Mouse (Mus musculus) heart, postnatal 0 days (tissue): ENCODE results near the gene Nup88. TPM values are rescaled to one million over a fixed set of nuclear protein-coding genes. Genes with fewer than 3 reads are reported as not detected.

Experiments
- ATAC-seq: fragments of 200-750 bp; cut with Nextera tagmentation; 2 replicates; pipeline ENCODE4 v1.8.0; 2017; ENCODE audit warnings: low read depth, moderate number of reproducible peaks, moderate library complexity; ENCODE audit not compliant: insufficient read depth
- DNase-seq: peaks from one replicate; pipeline ENCODE4 v3.0.0-alpha.2; 2016; ENCODE audit warnings: low spot score
- H3K27ac ChIP-seq: fragments of 300-500 bp; sonication (generic); 2 replicates; pipeline ENCODE4 v1.5.1; 2014; ENCODE audit warnings: low read depth, mild to moderate bottlenecking
- H3K27me3 ChIP-seq: fragments of 300-500 bp; sonication (generic); 2 replicates; pipeline ENCODE4 v1.6.1; 2014; ENCODE audit warnings: low read length, mixed read lengths; ENCODE audit not compliant: control insufficient read depth, insufficient read depth
- H3K36me3 ChIP-seq: fragments of 300-500 bp; sonication (generic); replicated peaks from 2 replicates; pipeline ENCODE4 v1.6.1; 2014; ENCODE audit warnings: low read length, mixed read lengths; ENCODE audit not compliant: control insufficient read depth, insufficient read depth
- H3K4me1 ChIP-seq: fragments of 300-500 bp; sonication (generic); 2 replicates; pipeline ENCODE4 v1.6.1; 2014; ENCODE audit warnings: antibody characterized with exemption; ENCODE audit not compliant: control insufficient read depth, insufficient read depth
- H3K4me2 ChIP-seq: fragments of 300-500 bp; sonication (generic); 2 replicates; pipeline ENCODE4 v1.6.1; 2014; ENCODE audit warnings: low read depth, mild to moderate bottlenecking, low read length, moderate library complexity
- H3K4me3 ChIP-seq: fragments of 300-500 bp; sonication (generic); 2 replicates; pipeline ENCODE4 v1.5.1; 2014; ENCODE audit warnings: low read depth, low read length
- H3K9ac ChIP-seq: fragments of 300-500 bp; sonication (generic); replicated peaks from 2 replicates; pipeline ENCODE4 v1.6.1; 2014; ENCODE audit warnings: low read depth, low read length, mixed read lengths
- H3K9me3 ChIP-seq: fragments of 300-500 bp; sonication (generic); replicated peaks from 2 replicates; pipeline ENCODE4 v1.6.1; 2016; ENCODE audit warnings: low read length; ENCODE audit not compliant: control insufficient read depth
- CTCF ChIP-seq: IDR thresholded peaks from 2 replicates; pipeline ENCODE4 v1.5.1; 2016; ENCODE audit warnings: antibody characterized with exemption, control low read depth, low read depth
- EP300 ChIP-seq: IDR thresholded peaks from 2 replicates; pipeline ENCODE4 v1.6.1; 2016; ENCODE audit warnings: antibody characterized with exemption, low read depth
- WGBS: fragments of 180-500 bp; shearing (Covaris S2); extraction: QIAGEN DNeasy Blood & Tissue Kit; methylation state at CpG from one replicate; pipeline ENCODE4 v1.1.7; 2014; 5-methylcytosine and 5-hydroxymethylcytosine counted together
- polyA plus RNA-seq: library from polyadenylated mRNA; unstranded; fragments of >200 nt; fragmentation: Nextera tagmentation; extraction: Ambion mirVana; gene quantifications from 2 replicates; pipeline ENCODE4 v1.2.1, GENCODE M21; 2015
- total RNA-seq: library from RNA; depleted of rRNA; stranded (reverse); fragments of >200 nt; gene quantifications from 2 replicates; pipeline ENCODE4 v1.2.3, GENCODE M21; 2014; ENCODE audit warnings: low replicate concordance

Gene Nup88
- total and polyA plus RNA-seq, 2 experiments from 2014 or later, result 66.8 to 88.4 TPM

DNA sequence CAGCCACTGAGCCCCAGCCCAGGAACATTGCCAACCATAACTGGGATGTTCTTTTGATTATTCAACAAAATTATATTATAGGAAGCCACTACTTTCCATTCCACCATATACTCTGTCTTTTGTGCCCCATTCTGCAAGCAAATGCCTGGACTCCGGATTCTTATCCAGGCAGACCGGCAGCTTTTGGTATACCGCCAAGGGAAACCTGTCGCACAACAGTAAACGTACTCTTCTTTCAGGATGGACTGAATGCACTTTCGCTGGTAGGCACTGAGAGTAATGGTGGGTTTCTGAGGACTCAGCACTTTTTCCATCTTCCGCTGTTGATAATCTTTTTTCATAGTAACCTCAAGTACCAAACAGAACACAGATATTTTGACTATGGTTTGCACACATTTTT lies 26.1 kb downstream of the Nup88 start:
- no peak overlapping the region for H3K9ac ChIP-seq
- no peaks in the 10 kb centered on the region for H3K27me3 ChIP-seq
- H3K4me1 ChIP-seq, result no peaks in the 10 kb centered on the region
- H3K4me3 ChIP-seq, result no peak overlapping the region
- DNase-seq, result no peak
- H3K9me3 ChIP-seq, result no peaks in the 10 kb centered on the region
- WGBS, result 88% methylated on average over 7 of the region's 7 CpGs
- H3K4me2 ChIP-seq, result no peak overlapping the region
- no peak overlapping the region for H3K27ac ChIP-seq
- no peak for TF ChIP-seq CTCF
- no peak for TF ChIP-seq EP300
- no peak for ATAC-seq
- peaks cover 92% of the 10 kb centered on the region for H3K36me3 ChIP-seq

DNA sequence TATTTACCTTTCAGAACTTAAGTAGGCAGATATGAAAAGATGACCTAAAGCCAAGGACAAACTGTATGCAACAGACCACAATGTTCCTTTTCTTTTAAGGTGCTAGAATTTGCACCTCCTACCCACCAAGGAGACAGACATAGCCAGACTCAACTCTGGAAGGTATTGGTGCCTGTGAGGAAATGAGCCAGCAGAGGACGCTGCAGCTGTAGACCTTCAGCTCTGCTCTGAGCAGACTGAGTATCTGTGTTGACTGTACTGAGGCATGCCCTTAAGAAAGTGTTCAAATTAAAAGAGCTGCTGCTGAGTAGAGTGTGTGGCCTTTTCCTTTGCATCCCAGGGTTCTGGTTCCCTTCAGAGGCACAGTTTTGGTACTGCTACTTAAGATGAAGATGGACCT lies 27.2 kb downstream of the Nup88 start:
- no peak overlapping the region for H3K4me2 ChIP-seq
- WGBS, result 88% methylated on average over 1 of the region's 1 CpGs
- no peak overlapping the region for H3K4me3 ChIP-seq

DNA sequence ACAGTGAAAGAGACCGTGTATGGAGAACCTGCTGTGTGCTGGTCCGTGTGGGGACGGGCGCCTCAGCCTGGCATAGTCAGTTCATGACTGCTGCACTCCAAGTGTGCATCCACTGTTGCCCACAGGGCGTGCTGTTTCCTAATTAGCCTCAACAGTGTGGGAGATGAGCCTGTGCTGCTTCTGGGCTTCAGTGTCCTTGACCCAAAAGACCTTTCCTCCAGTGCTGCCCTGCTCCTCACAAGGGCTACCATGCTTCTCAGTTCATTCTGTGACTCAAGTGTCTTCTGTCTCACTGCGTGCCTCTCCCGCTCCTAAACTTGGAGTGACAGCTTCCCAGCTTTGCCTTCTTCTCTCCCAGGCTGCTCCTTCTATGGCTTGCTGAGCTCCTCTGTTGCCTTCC lies 34.5 kb downstream of the Nup88 start:
- Histone ChIP-seq H3K9ac (no peak overlapping the region), H3K27ac (no peak overlapping the region), H3K4me3 (no peak overlapping the region), H3K36me3 (peaks cover 66% of the 10 kb centered on the region), H3K4me2 (no peak overlapping the region), H3K9me3 (no peaks in the 10 kb centered on the region), H3K4me1 (no peaks in the 10 kb centered on the region), H3K27me3 (no peaks in the 10 kb centered on the region)
- DNase-seq (no peak), ATAC-seq (no peak)
- no peak for TF ChIP-seq EP300
- 90% methylated on average over 7 of the region's 7 CpGs for WGBS

More for the DNA sequence above, 27.2 kb downstream of the Nup88 start:
- TF ChIP-seq EP300 (no peak), CTCF (no peak)
- no peak overlapping the region for H3K9ac ChIP-seq
- no peaks in the 10 kb centered on the region for H3K4me1 ChIP-seq
- ATAC-seq (no peak), DNase-seq (no peak)
- no peaks in the 10 kb centered on the region for H3K9me3 ChIP-seq
- no peaks in the 10 kb centered on the region for H3K27me3 ChIP-seq
- H3K36me3 ChIP-seq, result peaks cover 91% of the 10 kb centered on the region
- no peak overlapping the region for H3K27ac ChIP-seq

DNA sequence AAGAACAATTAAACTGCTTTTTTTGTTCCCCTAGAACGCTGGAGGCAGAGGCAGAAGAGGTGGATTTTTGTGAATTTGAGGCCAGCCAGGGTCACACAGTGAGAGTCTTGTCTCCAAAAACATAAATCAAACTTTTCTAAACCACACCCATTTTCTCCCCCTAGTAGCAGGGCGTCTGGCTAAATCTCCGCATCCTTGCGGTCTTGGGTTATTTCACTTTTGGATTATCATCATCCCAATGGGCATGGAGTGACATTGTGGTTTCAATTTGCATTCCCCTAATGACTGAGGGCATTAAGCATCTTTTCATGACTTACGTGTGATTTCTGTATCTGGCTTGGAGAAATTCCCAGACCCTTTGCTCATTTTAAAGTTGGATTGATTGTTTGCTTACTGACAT lies 38.3 kb downstream of the Nup88 start:
- H3K4me3 ChIP-seq, result no peak overlapping the region
- DNase-seq (no peak), ATAC-seq (no peak)
- 93% methylated on average over 5 of the region's 5 CpGs for WGBS
- TF ChIP-seq CTCF, result no peak
- TF ChIP-seq EP300, result no peak
- no peaks in the 10 kb centered on the region for H3K27me3 ChIP-seq
- peaks cover 50% of the 10 kb centered on the region for H3K36me3 ChIP-seq
- H3K4me1 ChIP-seq, result no peaks in the 10 kb centered on the region
- no peak overlapping the region for H3K9ac ChIP-seq
- no peak overlapping the region for H3K27ac ChIP-seq
- no peaks in the 10 kb centered on the region for H3K9me3 ChIP-seq
- no peak overlapping the region for H3K4me2 ChIP-seq

DNA sequence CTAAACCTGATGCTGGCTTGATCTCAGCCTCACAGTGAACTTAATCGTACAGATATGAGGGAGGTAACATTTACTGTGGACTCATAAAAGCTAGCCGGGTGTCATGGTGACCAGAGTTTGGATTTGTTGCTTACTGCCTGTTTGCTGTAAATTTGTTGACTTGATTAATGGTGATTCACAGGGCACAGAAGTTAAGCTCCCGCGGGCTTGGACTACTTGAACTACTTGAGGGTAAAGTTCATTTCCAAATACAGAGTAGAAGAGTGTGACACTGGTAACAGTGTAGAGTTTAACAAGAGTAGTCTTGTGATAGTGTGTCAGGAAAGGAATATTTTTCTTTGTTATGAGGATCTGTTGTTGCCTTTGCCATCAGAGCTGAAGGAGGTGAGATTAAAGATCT lies 50.2 kb downstream of the Nup88 start:
- peaks cover 65% of the 10 kb centered on the region for H3K36me3 ChIP-seq
- no peak overlapping the region for H3K4me3 ChIP-seq
- H3K4me1 ChIP-seq, result no peaks in the 10 kb centered on the region
- H3K4me2 ChIP-seq, result no peak overlapping the region
- no peak overlapping the region for H3K27ac ChIP-seq
- TF ChIP-seq CTCF, result no peak
- H3K9ac ChIP-seq, result no peak overlapping the region
- no peak for ATAC-seq
- no peaks in the 10 kb centered on the region for H3K9me3 ChIP-seq
- WGBS, result 84% methylated on average over 4 of the region's 4 CpGs
- no peak for DNase-seq
- H3K27me3 ChIP-seq, result no peaks in the 10 kb centered on the region

DNA sequence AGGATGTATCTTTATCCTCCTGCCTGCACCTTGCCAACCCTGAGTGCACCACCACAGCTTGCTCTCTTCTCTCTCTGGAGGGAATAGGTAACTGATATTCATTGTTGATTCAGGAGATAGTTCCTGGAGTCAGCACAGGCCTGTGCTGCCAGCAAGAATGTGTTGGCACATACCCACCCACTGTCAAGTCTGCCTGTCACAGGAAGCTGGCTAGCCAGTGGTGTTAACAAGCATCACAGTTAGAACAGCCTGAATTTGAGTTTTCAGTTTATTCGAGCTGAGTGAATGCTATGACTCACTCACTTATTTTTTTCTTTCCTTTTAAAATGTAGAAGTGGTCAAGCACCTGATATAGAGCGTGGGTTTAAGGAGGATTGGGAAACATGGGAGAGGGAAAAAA lies 51.9 kb downstream of the Nup88 start:
- H3K4me2 ChIP-seq, result no peak overlapping the region
- 76% methylated on average over 2 of the region's 2 CpGs for WGBS
- no peak overlapping the region for H3K9ac ChIP-seq
- H3K4me3 ChIP-seq, result no peak overlapping the region
- TF ChIP-seq EP300 (no peak), CTCF (no peak)
- no peaks in the 10 kb centered on the region for H3K4me1 ChIP-seq
- H3K9me3 ChIP-seq, result no peaks in the 10 kb centered on the region
- H3K36me3 ChIP-seq, result peaks cover 49% of the 10 kb centered on the region
- H3K27ac ChIP-seq, result no peak overlapping the region
- ATAC-seq (no peak), DNase-seq (no peak)
- no peaks in the 10 kb centered on the region for H3K27me3 ChIP-seq
